Mouse (Mus musculus): Measurements from ENCODE around the gene Xpr1.

The Xpr1 gene

DNA sequence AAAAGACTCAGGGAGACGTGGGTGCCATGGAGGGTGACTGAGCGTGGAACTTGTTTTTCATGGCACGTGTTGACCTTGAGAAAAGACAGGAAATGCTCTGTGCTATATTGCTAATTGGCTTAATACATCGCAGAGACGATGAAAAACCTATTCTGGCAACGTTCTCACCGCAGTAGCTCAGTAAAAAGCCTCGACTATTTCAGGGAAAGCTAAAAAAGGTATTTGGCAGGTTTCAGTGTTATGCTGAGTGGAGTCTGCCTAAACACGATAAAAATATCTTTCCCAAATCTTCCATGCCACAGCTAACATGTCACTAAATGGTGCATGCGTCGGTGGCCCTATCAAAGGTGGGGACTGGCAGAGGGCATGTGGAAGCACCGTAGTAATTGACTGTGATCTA lies 164.1 kb downstream of the Xpr1 start:
- no peak for DNase-seq (ENCODE audit: extremely low read depth, insufficient read length, low spot score)

DNA sequence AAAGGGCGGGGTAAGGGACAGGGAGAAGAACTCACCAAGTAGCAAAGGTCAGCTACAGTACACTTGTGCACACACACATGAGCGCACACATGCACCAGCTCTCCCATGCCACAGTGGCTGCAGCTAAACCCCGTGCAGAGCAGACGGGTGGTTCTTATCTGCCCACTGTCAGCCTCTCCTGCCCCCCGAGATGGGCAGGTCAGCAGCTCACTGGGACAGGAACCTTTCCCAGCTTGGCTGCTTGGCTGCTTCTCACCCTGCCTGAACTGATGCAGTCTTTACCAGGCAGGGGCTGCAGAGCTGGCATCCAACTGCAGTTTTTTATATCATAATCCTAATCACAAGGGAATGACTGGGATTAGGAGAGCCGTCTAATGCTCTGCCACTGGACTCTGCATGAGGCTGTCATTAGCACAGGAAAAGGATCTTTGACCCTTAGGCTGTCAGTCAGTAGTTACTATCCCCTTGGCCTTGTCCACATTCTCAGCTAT lies 164.5 kb downstream of the Xpr1 start:
- DNase-seq (ENCODE audit: extremely low read depth, insufficient read length, low spot score), result no peak

- DNase-seq (ENCODE audit: extremely low read depth, insufficient read length, low spot score), result no peak
Observed at GRCm38 (mm10) chr1:155251596-155251995, 165.6 kb downstream of the Xpr1 start.

GRCm38 (mm10) chr1:155250531-155251135 lies 166.6 kb downstream of the Xpr1 start:
- DNase-seq (ENCODE audit: extremely low read depth, insufficient read length, low spot score), result no peak

DNA sequence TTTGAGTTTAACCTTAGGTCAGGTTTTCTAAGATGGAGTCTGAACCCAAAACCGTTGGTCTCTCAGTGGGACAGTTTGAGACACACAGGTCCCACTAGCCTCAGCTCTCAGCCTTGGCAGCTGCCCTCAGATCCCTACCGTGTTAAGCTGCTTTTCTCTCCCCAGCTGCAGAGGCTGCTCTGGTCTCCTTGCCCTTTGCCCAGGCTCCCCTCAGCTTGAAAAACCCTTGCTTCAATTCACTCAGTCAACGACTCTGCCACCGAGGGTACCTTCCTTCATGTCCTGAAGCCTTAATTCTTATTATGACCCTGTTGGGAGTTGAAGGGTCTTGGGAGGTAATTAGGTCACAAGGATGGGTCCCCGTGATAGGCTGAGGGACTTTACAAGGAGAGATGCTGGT lies 167.3 kb downstream of the Xpr1 start:
- no peak for DNase-seq (ENCODE audit: extremely low read depth, insufficient read length, low spot score)

DNA sequence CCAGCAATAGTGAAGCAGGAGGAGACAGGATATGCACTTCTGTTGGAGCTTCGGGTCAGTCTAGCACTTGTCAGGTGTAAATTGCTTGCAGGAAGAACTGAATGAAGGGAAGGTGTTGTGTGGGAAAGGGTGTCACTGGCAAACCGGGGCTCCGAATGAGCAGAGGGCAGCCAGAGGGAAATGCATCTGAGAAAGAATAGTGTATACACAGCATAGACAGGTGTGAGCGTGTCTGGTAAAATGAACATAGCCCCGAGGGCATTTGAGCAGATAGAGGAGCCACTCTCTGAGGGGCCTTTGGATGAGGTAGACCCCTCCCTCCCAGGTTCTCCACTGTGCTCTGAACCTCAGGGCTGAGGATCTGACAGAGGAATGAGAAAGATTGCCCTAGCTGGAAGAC lies 169.2 kb downstream of the Xpr1 start:
- no peak for DNase-seq (ENCODE audit: extremely low read depth, insufficient read length, low spot score)

- DNase-seq (ENCODE audit: extremely low read depth, insufficient read length, low spot score), result no peak
Observed at GRCm38 (mm10) chr1:155247441-155247840, 169.8 kb downstream of the Xpr1 start.

- no peak for DNase-seq (ENCODE audit: extremely low read depth, insufficient read length, low spot score)
Observed at GRCm38 (mm10) chr1:155245516-155245915, 171.7 kb downstream of the Xpr1 start.

DNA sequence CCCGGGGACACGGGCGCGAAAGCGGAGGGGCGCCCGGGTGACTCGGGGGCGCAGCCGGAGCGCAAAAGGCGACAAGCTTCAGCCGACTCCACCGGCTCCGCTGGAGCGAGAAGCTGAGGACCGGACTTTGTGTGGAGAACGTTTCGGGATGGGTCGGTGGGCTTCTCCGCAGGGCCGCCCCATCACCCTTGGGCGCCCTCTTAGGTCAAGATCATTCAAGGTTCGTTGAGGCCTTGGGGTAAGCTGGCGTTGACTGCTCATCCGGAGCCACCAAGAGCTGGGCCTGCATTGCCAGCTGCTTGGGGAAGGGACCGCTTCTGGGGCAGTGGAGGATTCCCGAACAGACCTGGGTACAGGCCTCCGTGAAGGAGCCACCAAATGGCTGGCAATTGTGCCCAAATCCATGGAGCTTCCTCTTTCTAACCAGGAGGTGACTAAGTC lies 172.4 kb downstream of the Xpr1 start:
- no peak for DNase-seq (ENCODE audit: extremely low read depth, insufficient read length, low spot score)

- DNase-seq (ENCODE audit: extremely low read depth, insufficient read length, low spot score), result no peak
Observed at GRCm38 (mm10) chr1:155243797-155244770, 173.1 kb downstream of the Xpr1 start, which contains the start of gene BC034090. Gene BC034090, minus strand, starts transcription at chr1:155244444.

DNA sequence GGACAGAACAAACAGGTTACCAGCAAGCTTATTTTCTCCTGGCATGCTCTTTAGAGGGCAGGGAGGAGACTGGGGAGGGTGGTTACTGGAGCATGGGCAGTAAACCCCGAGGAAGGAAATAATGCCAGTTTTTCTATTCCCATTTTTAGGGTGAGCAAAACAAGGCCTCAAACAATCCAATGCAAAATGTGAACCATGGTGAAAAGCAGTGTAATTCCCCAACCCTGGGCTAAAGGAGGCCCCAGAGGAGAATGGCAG lies 174.8 kb downstream of the Xpr1 start:
- DNase-seq (ENCODE audit: extremely low read depth, insufficient read length, low spot score), result no peak

DNA sequence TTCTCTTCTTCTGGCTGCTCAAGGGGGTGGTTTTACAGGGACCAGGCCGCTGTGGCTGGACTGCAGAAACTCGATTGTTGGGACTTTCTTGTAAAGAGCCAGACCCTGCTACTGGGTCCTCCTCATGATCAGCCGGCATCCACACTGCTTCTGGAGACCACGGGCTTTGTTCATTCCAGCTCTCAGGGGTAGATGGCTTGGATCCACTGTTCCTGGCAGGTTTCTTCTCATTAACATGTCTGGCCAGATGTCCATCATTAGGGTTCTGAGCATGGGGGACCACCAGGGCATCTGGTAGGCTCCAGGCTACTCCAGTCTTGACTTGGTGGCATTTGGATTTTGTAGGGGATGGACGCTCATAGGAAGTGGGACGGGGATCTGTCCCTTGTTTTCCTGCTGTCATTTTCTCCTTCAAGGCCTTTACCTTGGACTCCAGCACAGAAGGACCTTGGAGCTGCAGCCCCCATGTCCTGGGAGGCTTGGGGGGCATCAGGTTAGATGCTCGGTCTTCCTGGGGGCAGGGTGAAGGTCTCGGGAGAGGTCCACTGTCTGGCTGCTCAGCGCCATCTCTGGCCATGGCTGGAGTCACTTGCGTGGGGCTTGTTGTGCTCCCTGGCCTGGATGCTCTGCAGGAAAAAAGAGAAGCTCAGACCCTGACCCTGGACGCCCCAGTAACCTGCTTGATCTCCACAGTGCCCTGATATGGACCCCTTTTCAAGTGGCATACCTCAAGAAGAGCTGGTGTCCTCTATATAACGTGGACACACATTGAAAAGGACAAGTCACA lies 175.3 kb downstream of the Xpr1 start:
- DNase-seq (ENCODE audit: extremely low read depth, insufficient read length, low spot score), result no peak

GRCm38 (mm10) chr1:155239962-155240717 lies 177.1 kb downstream of the Xpr1 start:
- DNase-seq (ENCODE audit: extremely low read depth, insufficient read length, low spot score), result no peak

- DNase-seq (ENCODE audit: extremely low read depth, insufficient read length, low spot score), result no peak
Observed at GRCm38 (mm10) chr1:155239169-155239568, 178.0 kb downstream of the Xpr1 start.

GRCm38 (mm10) chr1:155238126-155238525 lies 179.1 kb downstream of the Xpr1 start:
- DNase-seq (ENCODE audit: extremely low read depth, insufficient read length, low spot score), result no peak

- no peak for DNase-seq (ENCODE audit: extremely low read depth, insufficient read length, low spot score)
Observed at GRCm38 (mm10) chr1:155237390-155237789, 179.8 kb downstream of the Xpr1 start.

GRCm38 (mm10) chr1:155236306-155237024 lies 180.8 kb downstream of the Xpr1 start:
- no peak for DNase-seq (ENCODE audit: extremely low read depth, insufficient read length, low spot score)

DNA sequence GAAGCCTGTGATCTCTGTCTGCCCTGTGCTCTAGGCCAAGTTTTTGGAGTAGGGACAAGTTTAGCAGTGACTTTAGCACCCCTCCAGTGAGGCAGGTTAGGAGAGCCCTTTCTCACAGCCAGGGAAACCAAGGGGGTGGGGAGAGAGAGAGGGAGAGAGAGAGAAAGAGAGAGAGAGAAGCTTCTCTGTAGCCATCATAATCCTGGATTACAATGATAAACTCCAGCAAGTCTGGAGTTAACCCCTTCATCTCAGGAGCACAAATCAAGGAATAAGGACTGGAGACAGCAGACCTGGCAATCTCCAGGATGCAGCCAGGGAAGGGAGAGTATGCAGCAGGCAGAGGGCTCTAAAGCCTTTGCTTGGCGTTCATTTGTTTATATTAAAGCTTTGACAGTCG lies 181.6 kb downstream of the Xpr1 start:
- DNase-seq (ENCODE audit: extremely low read depth, insufficient read length, low spot score), result no peak

- peak; percentile 63 for DNase-seq (ENCODE audit: extremely low read depth, insufficient read length, low spot score)
Observed at GRCm38 (mm10) chr1:155233931-155234607, 183.1 kb downstream of the Xpr1 start.

Measured in 3134 (cell line).